Mouse (Mus musculus) liver, postnatal 0 days (tissue): ENCODE data around the gene Man1c1. TPM values are rescaled to one million over a fixed set of nuclear protein-coding genes. Genes with fewer than 3 reads are reported as not detected.

Experiments
- ATAC-seq: fragments of 200-750 bp; cut with Nextera tagmentation; 2 replicates; pipeline ENCODE4 v1.8.0; 2017; ENCODE audit warnings: mild to moderate bottlenecking, moderate library complexity
- DNase-seq: peaks from one replicate; pipeline ENCODE4 v3.0.0-alpha.2; 2016
- H3K27ac ChIP-seq: fragments of 300-500 bp; sonication (generic); 2 replicates; pipeline ENCODE4 v1.5.1; 2014; ENCODE audit warnings: antibody characterized with exemption, moderate library complexity, mild to moderate bottlenecking, low read depth
- H3K27me3 ChIP-seq: fragments of 300-500 bp; sonication (generic); 2 replicates; pipeline ENCODE4 v1.6.1; 2014; ENCODE audit warnings: low read length, control low read depth, mixed read lengths; ENCODE audit not compliant: insufficient read depth
- H3K36me3 ChIP-seq: fragments of 300-500 bp; sonication (generic); replicated peaks from 2 replicates; pipeline ENCODE4 v1.6.1; 2014; ENCODE audit warnings: mild to moderate bottlenecking, control low read depth, low read length, moderate library complexity, mixed read lengths; ENCODE audit not compliant: insufficient read depth
- H3K4me1 ChIP-seq: fragments of 300-500 bp; sonication (generic); 2 replicates; pipeline ENCODE4 v1.6.1; 2014; ENCODE audit warnings: antibody characterized with exemption, mild to moderate bottlenecking, control low read depth; ENCODE audit not compliant: insufficient read depth
- H3K4me2 ChIP-seq: fragments of 300-500 bp; sonication (generic); 2 replicates; pipeline ENCODE4 v1.6.1; 2014; ENCODE audit warnings: low read depth, mild to moderate bottlenecking, low read length, moderate library complexity, mixed read lengths
- H3K4me3 ChIP-seq: fragments of 300-500 bp; sonication (generic); 2 replicates; pipeline ENCODE4 v1.5.1; 2014; ENCODE audit warnings: low read depth, low read length
- H3K9ac ChIP-seq: fragments of 300-500 bp; sonication (generic); replicated peaks from 2 replicates; pipeline ENCODE4 v1.6.1; 2014; ENCODE audit warnings: mild to moderate bottlenecking, moderate library complexity
- H3K9me3 ChIP-seq: fragments of 300-500 bp; sonication (generic); 2 replicates; pipeline ENCODE4 v1.6.1; 2016; ENCODE audit warnings: mild to moderate bottlenecking, control low read depth, low read length, mixed read lengths
- CTCF ChIP-seq: sonication (generic); IDR thresholded peaks from 2 replicates; pipeline ENCODE4 v1.5.1; 2016; ENCODE audit warnings: antibody characterized with exemption, low read depth
- EP300 ChIP-seq: IDR thresholded peaks from 2 replicates; pipeline ENCODE4 v1.6.1; 2016; ENCODE audit warnings: antibody characterized with exemption, low read depth, mild to moderate bottlenecking
- WGBS: fragments of 180-500 bp; shearing (Covaris S2); extraction: QIAGEN DNeasy Blood & Tissue Kit; methylation state at CpG from one replicate; pipeline ENCODE4 v1.1.7; 2014; ENCODE audit not compliant: insufficient replicate concordance; 5-methylcytosine and 5-hydroxymethylcytosine counted together
- polyA plus RNA-seq: library from polyadenylated mRNA; unstranded; fragments of >200 nt; fragmentation: Nextera tagmentation; extraction: Ambion mirVana; gene quantifications from 2 replicates; pipeline ENCODE4 v1.2.1, GENCODE M21; 2015

The Man1c1 gene
- polyA plus RNA-seq, 1 experiment from 2014 or later = 1.5 TPM

GRCm38 (mm10) chr4:134591506-134592061 lies 112.5 kb downstream of the Man1c1 start:
- no peaks in the 10 kb centered on the region; the same call in 1 of the 2 replicates for H3K36me3 ChIP-seq
- H3K4me1 ChIP-seq = peaks cover 15% of the 10 kb centered on the region
- no peaks in the 10 kb centered on the region for H3K27me3 ChIP-seq
- no peak overlapping the region for H3K4me3 ChIP-seq
- H3K9ac ChIP-seq = no peak overlapping the region
- TF ChIP-seq EP300 = no peak
- TF ChIP-seq CTCF = no peak
- no peaks in the 10 kb centered on the region for H3K9me3 ChIP-seq
- H3K27ac ChIP-seq = no peak overlapping the region
- no peak overlapping the region for H3K4me2 ChIP-seq
- ATAC-seq (no peak), DNase-seq (no peak)
- 76% methylated on average over 11 of the region's 11 CpGs for WGBS

GRCm38 (mm10) chr4:134590227-134590926 lies 113.7 kb downstream of the Man1c1 start:
- WGBS = 77% methylated on average over 10 of the region's 10 CpGs
- Histone ChIP-seq H3K4me1 (peaks cover 15% of the 10 kb centered on the region), H3K36me3 (no peaks in the 10 kb centered on the region), H3K27ac (no peak overlapping the region), H3K9me3 (no peaks in the 10 kb centered on the region), H3K9ac (no peak overlapping the region), H3K4me3 (no peak overlapping the region), H3K4me2 (no peak overlapping the region), H3K27me3 (no peaks in the 10 kb centered on the region)
- no peak for DNase-seq
- TF ChIP-seq CTCF = peak; percentile 71
- no peak for TF ChIP-seq EP300
- ATAC-seq = no peak

DNA sequence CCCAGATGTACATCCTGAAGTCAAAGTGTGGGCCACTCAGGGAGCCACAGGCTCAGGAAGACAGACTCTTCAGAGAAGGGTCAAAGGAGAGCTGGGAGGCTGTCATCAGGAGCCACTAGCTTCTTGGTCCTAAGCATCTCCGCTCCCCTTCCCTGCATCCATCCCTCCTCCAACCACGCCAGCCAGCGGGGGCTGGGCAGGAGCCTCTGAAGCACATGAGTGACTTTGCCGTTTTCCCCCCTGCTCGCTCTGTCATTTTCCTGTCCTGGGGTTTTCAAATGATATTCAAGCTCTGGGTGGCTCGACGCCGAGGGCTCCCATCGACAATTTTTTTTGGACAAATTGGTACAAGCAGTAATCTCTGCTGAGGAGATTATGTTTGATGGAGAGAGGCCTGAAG lies 114.3 kb downstream of the Man1c1 start:
- TF ChIP-seq EP300 (no peak), CTCF (no peak)
- Histone ChIP-seq H3K4me1 (peaks cover 15% of the 10 kb centered on the region), H3K27me3 (no peaks in the 10 kb centered on the region), H3K9ac (no peak overlapping the region), H3K4me2 (no peak overlapping the region), H3K36me3 (no peaks in the 10 kb centered on the region), H3K4me3 (no peak overlapping the region), H3K27ac (peak overlapping the region; percentile 39; the same call in 1 of the 2 replicates), H3K9me3 (no peaks in the 10 kb centered on the region)
- DNase-seq = no peak
- no peak for ATAC-seq
- 84% methylated on average over 9 of the region's 9 CpGs for WGBS

DNA sequence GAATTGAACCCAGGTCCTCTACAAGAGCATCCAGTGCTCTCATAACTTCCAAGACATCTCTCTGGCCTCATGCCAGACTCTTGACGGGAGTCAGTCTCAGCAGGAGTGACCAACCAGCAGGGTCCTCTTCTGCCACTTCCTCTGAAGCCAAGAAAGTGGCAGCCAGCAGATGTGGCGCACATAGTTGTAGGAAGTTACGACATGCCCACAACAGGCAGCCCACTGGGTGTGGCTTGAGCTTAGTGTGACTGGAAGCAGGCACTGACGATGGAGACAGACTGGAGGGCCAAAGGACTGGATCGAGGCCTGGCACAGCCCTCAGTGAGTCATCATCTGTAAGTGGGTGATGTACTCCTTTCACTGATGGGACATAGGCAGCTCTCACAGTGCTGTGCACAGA lies 115.1 kb downstream of the Man1c1 start:
- peak; percentile 53; the same call in 1 of the 2 replicates for ATAC-seq
- no peak overlapping the region for H3K4me2 ChIP-seq
- H3K9ac ChIP-seq = no peak overlapping the region
- no peak overlapping the region for H3K4me3 ChIP-seq
- TF ChIP-seq CTCF (no peak), EP300 (no peak)
- no peaks in the 10 kb centered on the region for H3K9me3 ChIP-seq
- DNase-seq = peak; percentile 48
- 0 out of 2 replicates have a peak overlapping the region, but pooled peaks have one; percentile 16 for H3K27ac ChIP-seq
- no peaks in the 10 kb centered on the region for H3K27me3 ChIP-seq
- peaks cover 15% of the 10 kb centered on the region for H3K4me1 ChIP-seq
- H3K36me3 ChIP-seq = no peaks in the 10 kb centered on the region
- WGBS = 64% methylated on average over 5 of the region's 5 CpGs

- Histone ChIP-seq H3K9ac (no peak overlapping the region), H3K27me3 (no peaks in the 10 kb centered on the region), H3K4me2 (no peak overlapping the region), H3K36me3 (no peaks in the 10 kb centered on the region), H3K9me3 (no peaks in the 10 kb centered on the region), H3K27ac (0 out of 2 replicates have a peak overlapping the region, but pooled peaks have one; percentile 16), H3K4me1 (peaks cover 15% of the 10 kb centered on the region), H3K4me3 (no peak overlapping the region)
- TF ChIP-seq CTCF (no peak), EP300 (no peak)
- no peak for DNase-seq
- ATAC-seq = no peak
- 77% methylated on average over 9 of the region's 9 CpGs for WGBS
Observed at GRCm38 (mm10) chr4:134588287-134588686, 115.8 kb downstream of the Man1c1 start.

- Histone ChIP-seq H3K36me3 (no peaks in the 10 kb centered on the region), H3K9ac (no peak overlapping the region), H3K4me3 (no peak overlapping the region), H3K27me3 (no peaks in the 10 kb centered on the region), H3K4me1 (peaks cover 15% of the 10 kb centered on the region), H3K27ac (no peak overlapping the region), H3K4me2 (no peak overlapping the region), H3K9me3 (no peaks in the 10 kb centered on the region)
- ATAC-seq (peak; percentile 36; the same call in 1 of the 2 replicates), DNase-seq (no peak)
- whole genome bisulfite sequencing = 60% methylated on average over 11 of the region's 11 CpGs
- TF ChIP-seq CTCF (no peak), EP300 (no peak)
Observed at GRCm38 (mm10) chr4:134587636-134588197, 116.4 kb downstream of the Man1c1 start.
